Mouse (Mus musculus) kidney, adult 18-20 months (tissue): ENCODE measurements at regions not wholly inside any gene's neighbourhood (a gene's known extent, or its start where the extent isn't known, plus 50 kb on each side); places are given as distances from the start of the nearest gene placed in this dataset.

ENCODE experiments used
- DNase-seq: peaks from one replicate; pipeline ENCODE4 v3.0.0; 2021

GRCm38 (mm10) chr5:35221451-35222305 is 56.4 kb upstream of the Adra2c start:
- no peak for DNase-seq

GRCm38 (mm10) chr5:35216271-35216670 is 61.8 kb upstream of the Adra2c start:
- no peak for DNase-seq

- DNase-seq: no peak
Measured at GRCm38 (mm10) chr5:35215480-35216195, 62.5 kb upstream of the Adra2c start.

- no peak for DNase-seq
Measured at GRCm38 (mm10) chr5:35215007-35215406, 63.1 kb upstream of the Adra2c start.

GRCm38 (mm10) chr5:35209348-35209747 is 68.8 kb upstream of the Adra2c start:
- no peak for DNase-seq

- no peak for DNase-seq
Measured at GRCm38 (mm10) chr5:35204049-35204448, 74.1 kb upstream of the Adra2c start.

- DNase-seq: peak; percentile 15
Measured at GRCm38 (mm10) chr5:35198468-35198867, 79.7 kb upstream of the Adra2c start.

- DNase-seq: peak; percentile 70
Measured at GRCm38 (mm10) chr5:35189113-35189797, 83.7 kb upstream of the Lrpap1 start.

GRCm38 (mm10) chr5:35185826-35186225 is 80.3 kb upstream of the Lrpap1 start:
- DNase-seq: no peak

GRCm38 (mm10) chr5:35185289-35185688 is 79.7 kb upstream of the Lrpap1 start:
- DNase-seq: no peak

GRCm38 (mm10) chr5:35183418-35183817 is 77.9 kb upstream of the Lrpap1 start:
- DNase-seq: no peak

GRCm38 (mm10) chr5:35177332-35177731 is 71.8 kb upstream of the Lrpap1 start:
- DNase-seq: peak; percentile 9

- no peak for DNase-seq
Measured at GRCm38 (mm10) chr5:35176112-35176848, 70.7 kb upstream of the Lrpap1 start.

GRCm38 (mm10) chr5:35174318-35174717 is 68.8 kb upstream of the Lrpap1 start:
- DNase-seq: no peak

- no peak for DNase-seq
Measured at GRCm38 (mm10) chr5:35171336-35171735, 65.8 kb upstream of the Lrpap1 start.

GRCm38 (mm10) chr5:35170369-35171130 is 65.0 kb upstream of the Lrpap1 start:
- no peak for DNase-seq

GRCm38 (mm10) chr5:35169614-35170293 is 64.2 kb upstream of the Lrpap1 start:
- DNase-seq: no peak

GRCm38 (mm10) chr5:35168853-35169252 is 63.3 kb upstream of the Lrpap1 start:
- no peak for DNase-seq

- DNase-seq: no peak
Measured at GRCm38 (mm10) chr5:35168369-35168768, 62.8 kb upstream of the Lrpap1 start.

GRCm38 (mm10) chr5:35165993-35166392 is 60.4 kb upstream of the Lrpap1 start:
- no peak for DNase-seq

GRCm38 (mm10) chr5:35165459-35165858 is 59.9 kb upstream of the Lrpap1 start:
- no peak for DNase-seq
